Mouse (Mus musculus): ENCODE data around the gene Ssrp1. TPM values are rescaled to one million over a fixed set of nuclear protein-coding genes. Genes with fewer than 3 reads are reported as not detected.

Ssrp1 gene
- polyA plus RNA-seq, 1 experiment from 2014 or later: 81.8 TPM

DNA sequence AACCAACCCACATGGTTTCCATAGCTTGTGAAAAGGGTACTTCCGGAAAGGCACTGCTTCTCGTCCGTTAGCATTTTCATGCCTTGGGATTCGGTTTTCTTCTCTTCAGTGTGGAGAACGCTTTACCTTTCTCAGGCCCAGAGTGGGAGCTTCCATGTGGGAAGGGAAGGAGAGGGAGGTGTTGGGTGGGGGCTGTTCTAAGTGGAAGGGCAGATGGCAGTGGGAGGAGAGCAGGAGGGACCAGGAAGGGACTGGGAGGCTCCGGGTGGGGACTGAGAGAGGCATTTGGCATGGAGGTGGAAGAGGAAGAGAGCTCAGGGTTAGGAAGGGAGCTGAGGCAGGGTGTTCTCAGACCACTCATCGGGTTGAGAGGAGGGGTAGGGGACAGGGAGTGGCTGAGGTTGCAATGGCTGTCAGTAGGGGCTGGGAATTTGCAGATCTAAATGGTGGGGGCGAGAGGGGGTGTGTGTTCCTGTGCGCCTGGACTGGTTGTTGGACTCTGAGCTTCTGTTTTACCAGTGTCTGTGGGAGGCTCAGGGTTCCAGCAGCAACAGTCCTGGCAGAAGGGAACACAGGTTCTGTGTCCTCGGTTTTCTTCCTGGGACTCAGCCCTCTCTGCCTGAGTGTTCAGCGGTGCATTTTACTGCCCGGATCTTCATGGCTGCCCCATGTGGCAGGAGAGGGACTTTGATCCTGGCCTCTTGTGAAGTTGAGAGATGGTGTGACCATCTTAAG lies 28.3 kb downstream of the Ssrp1 start:
- WGBS: 75% methylated on average over 12 of the region's 12 CpGs
- 0 out of 2 replicates have a peak, but pooled peaks cover 10% of the 10 kb centered on the region for H3K36me3 ChIP-seq (ENCODE audit: insufficient read depth, low read length)
- TF ChIP-seq EP300 (IDR thresholded peaks at IDR 0.05): no peak
- H3K4me2 ChIP-seq (replicated peaks; ENCODE audit: low read depth, low read length): no peak overlapping the region
- DNase-seq (ENCODE audit: low spot score) (no peak), ATAC-seq (no peak)
- no peak overlapping the region for H3K27ac ChIP-seq (ENCODE audit: low read length)
- H3K4me1 ChIP-seq (ENCODE audit: insufficient read depth, low read depth, low read length): peaks cover 9% of the 10 kb centered on the region
- H3K9ac ChIP-seq (replicated peaks; ENCODE audit: low read depth): no peak overlapping the region
- no peaks in the 10 kb centered on the region for H3K9me3 ChIP-seq (ENCODE audit: low read length)
- no peak overlapping the region for H3K4me3 ChIP-seq (ENCODE audit: low read depth, low read length)
- H3K27me3 ChIP-seq (replicated peaks; ENCODE audit: insufficient read depth, low read length): no peaks in the 10 kb centered on the region

DNA sequence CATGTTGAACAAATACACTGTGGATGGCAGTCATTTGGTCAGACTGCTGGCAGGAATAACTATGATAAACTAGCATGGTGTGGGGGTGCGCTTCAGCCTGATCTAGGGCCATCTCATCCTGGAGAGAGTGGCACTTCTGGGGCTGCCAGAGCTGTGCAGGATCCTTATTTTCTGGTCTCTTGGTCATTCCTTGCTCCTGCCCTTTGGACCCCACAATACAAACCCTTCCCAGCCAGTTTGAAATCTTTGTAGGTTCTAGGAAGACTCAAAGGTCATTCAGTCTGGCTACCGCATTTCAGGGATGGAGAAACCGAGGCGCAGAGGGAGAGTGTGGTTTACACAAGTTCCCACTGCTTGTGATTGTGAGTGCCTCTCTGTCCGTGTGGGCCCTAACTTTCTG lies 29.9 kb downstream of the Ssrp1 start:
- H3K27ac ChIP-seq (ENCODE audit: low read length): no peak overlapping the region
- no peak overlapping the region for H3K4me3 ChIP-seq (ENCODE audit: low read depth, low read length)
- no peaks in the 10 kb centered on the region for H3K27me3 ChIP-seq (replicated peaks; ENCODE audit: insufficient read depth, low read length)
- no peaks in the 10 kb centered on the region for H3K9me3 ChIP-seq (ENCODE audit: low read length)
- 92% methylated on average over 5 of the region's 5 CpGs for WGBS
- DNase-seq (ENCODE audit: low spot score) (no peak), ATAC-seq (no peak)
- peaks cover 6% of the 10 kb centered on the region; the same call in 1 of the 2 replicates for H3K4me1 ChIP-seq (ENCODE audit: insufficient read depth, low read depth, low read length)
- TF ChIP-seq EP300 (IDR thresholded peaks at IDR 0.05) (no peak), CTCF (IDR thresholded peaks at IDR 0.05) (no peak)
- no peak overlapping the region for H3K4me2 ChIP-seq (replicated peaks; ENCODE audit: low read depth, low read length)
- H3K9ac ChIP-seq (replicated peaks; ENCODE audit: low read depth): no peak overlapping the region
- H3K36me3 ChIP-seq (ENCODE audit: insufficient read depth, low read length): peaks cover 19% of the 10 kb centered on the region; the same call in 1 of the 2 replicates

DNA sequence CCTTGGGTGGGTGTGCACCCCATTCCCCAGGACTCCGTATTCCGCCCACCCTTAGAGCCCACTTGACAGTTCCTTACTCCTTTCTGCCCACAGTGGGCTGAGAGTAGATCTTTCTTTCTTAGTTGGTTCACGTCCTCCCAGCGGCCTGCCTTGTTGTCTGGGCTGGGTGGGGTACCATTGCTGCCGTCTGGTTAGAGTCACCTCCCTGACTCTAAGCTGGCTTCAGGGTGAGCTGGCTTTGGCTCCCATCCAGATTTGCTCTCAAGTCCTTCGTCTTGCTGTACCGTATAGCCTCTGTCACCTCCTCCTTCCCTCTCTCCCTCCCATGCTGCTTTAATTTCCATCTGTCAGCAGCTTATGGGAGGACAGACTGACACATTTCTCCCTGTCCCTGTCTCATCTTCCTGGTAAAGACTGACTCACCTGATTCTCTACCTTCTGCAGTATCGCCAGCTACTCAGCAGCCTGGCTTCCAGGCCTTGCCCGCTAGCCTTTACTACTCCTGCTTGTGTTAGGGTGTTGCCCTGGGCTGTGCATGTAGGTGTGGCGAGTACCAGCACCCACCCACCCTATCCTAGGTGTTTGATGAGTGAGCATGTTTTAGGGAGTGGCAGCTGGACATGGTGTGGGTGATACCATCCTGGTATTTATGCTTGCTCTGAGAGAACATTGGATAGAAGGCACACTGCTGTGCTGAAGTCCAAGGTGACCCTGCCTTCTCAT lies 31.0 kb downstream of the Ssrp1 start:
- no peak overlapping the region for H3K4me3 ChIP-seq (ENCODE audit: low read depth, low read length)
- DNase-seq (ENCODE audit: low spot score) (peak; percentile 48), ATAC-seq (peak; percentile 43)
- no peaks in the 10 kb centered on the region for H3K27me3 ChIP-seq (replicated peaks; ENCODE audit: insufficient read depth, low read length)
- peaks cover 6% of the 10 kb centered on the region; the same call in 1 of the 2 replicates for H3K4me1 ChIP-seq (ENCODE audit: insufficient read depth, low read depth, low read length)
- TF ChIP-seq CTCF (IDR thresholded peaks at IDR 0.05): no peak
- no peak overlapping the region for H3K4me2 ChIP-seq (replicated peaks; ENCODE audit: low read depth, low read length)
- H3K9ac ChIP-seq (replicated peaks; ENCODE audit: low read depth): no peak overlapping the region
- no peaks in the 10 kb centered on the region for H3K9me3 ChIP-seq (ENCODE audit: low read length)
- no peak overlapping the region for H3K27ac ChIP-seq (ENCODE audit: low read length)
- 53% methylated on average over 10 of the region's 10 CpGs for WGBS
- H3K36me3 ChIP-seq (ENCODE audit: insufficient read depth, low read length): peaks cover 17% of the 10 kb centered on the region

DNA sequence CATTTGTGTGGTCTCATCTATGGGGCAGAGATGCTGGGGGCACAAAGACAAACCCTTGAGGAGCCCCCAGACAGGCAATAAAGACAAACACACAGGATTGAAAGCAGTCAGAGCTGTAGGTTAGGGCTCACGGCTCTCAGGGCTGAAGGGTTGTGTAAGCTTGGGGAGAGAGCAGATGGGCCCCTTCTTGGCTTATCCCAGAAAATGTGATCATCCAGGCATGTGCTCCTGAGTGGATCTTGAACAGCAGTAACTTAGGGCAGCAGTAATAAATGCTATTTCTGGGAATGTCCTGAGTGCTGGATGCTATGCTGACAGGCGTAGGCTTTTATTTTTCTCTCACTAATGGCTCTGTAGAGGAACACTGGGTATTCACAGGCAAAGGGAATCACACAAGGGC lies 31.6 kb downstream of the Ssrp1 start:
- H3K9ac ChIP-seq (replicated peaks; ENCODE audit: low read depth): no peak overlapping the region
- ATAC-seq (no peak), DNase-seq (ENCODE audit: low spot score) (no peak)
- H3K27ac ChIP-seq (ENCODE audit: low read length): no peak overlapping the region
- peaks cover 6% of the 10 kb centered on the region; the same call in 1 of the 2 replicates for H3K4me1 ChIP-seq (ENCODE audit: insufficient read depth, low read depth, low read length)
- 78% methylated on average over 2 of the region's 2 CpGs for WGBS
- no peaks in the 10 kb centered on the region for H3K9me3 ChIP-seq (ENCODE audit: low read length)
- peaks cover 17% of the 10 kb centered on the region for H3K36me3 ChIP-seq (ENCODE audit: insufficient read depth, low read length)
- no peak overlapping the region for H3K4me3 ChIP-seq (ENCODE audit: low read depth, low read length)
- no peaks in the 10 kb centered on the region for H3K27me3 ChIP-seq (replicated peaks; ENCODE audit: insufficient read depth, low read length)
- no peak overlapping the region for H3K4me2 ChIP-seq (replicated peaks; ENCODE audit: low read depth, low read length)
- no peak for TF ChIP-seq CTCF (IDR thresholded peaks at IDR 0.05)
- TF ChIP-seq EP300 (IDR thresholded peaks at IDR 0.05): no peak

DNA sequence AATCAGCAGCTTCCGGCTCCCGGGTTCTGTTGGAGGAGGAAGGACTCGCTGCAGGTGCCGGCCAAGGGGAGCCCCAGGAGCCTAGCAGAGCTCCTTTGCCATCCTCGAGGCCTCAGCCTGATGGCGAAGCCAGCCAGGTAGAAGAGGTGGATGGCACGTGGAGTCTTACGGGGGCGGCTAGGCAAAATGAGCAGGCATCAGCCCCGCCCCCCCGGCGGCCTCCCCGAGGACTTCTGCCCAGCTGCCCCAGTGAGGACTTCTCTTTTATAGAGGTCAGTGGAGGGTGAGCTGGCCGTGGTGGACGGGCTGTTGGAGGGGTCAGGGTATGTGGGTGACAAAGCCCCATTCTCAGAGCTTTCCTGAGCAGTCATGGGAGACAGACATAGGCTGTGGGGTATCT lies 33.1 kb downstream of the Ssrp1 start:
- Histone ChIP-seq H3K27ac (ENCODE audit: low read length) (no peak overlapping the region), H3K9me3 (ENCODE audit: low read length) (no peaks in the 10 kb centered on the region), H3K4me1 (ENCODE audit: insufficient read depth, low read depth, low read length) (peaks cover 6% of the 10 kb centered on the region; the same call in 1 of the 2 replicates), H3K4me3 (ENCODE audit: low read depth, low read length) (no peak overlapping the region), H3K36me3 (ENCODE audit: insufficient read depth, low read length) (peaks cover 17% of the 10 kb centered on the region), H3K4me2 (replicated peaks; ENCODE audit: low read depth, low read length) (no peak overlapping the region), H3K9ac (replicated peaks; ENCODE audit: low read depth) (no peak overlapping the region), H3K27me3 (replicated peaks; ENCODE audit: insufficient read depth, low read length) (no peaks in the 10 kb centered on the region)
- TF ChIP-seq EP300 (IDR thresholded peaks at IDR 0.05) (no peak), CTCF (IDR thresholded peaks at IDR 0.05) (no peak)
- 79% methylated on average over 15 of the region's 15 CpGs for WGBS
- ATAC-seq: no peak
- no peak for DNase-seq (ENCODE audit: low spot score)

DNA sequence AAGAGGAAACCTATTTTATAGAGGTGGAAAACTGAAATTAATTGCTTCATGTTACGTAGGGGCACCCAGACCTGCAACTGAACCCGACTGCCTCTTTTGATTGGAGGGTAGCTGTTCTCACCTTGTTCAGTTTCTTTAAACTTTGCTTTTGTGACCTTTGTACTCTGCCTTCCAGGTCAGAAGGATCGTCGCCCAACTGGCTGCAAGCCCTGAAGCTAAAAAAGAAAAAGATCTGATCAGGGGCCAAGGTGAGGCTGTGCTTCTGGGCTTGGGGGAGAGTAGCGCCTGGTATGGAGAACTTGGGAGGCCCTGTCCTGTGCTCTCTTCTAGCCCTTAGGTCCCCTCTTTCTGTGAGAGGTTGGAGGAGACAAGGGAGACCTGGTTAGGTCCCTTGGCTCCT lies 34.9 kb downstream of the Ssrp1 start:
- Histone ChIP-seq H3K4me2 (replicated peaks; ENCODE audit: low read depth, low read length) (no peak overlapping the region), H3K4me3 (ENCODE audit: low read depth, low read length) (no peak overlapping the region), H3K9ac (replicated peaks; ENCODE audit: low read depth) (no peak overlapping the region), H3K27ac (ENCODE audit: low read length) (no peak overlapping the region), H3K4me1 (ENCODE audit: insufficient read depth, low read depth, low read length) (peaks cover 6% of the 10 kb centered on the region; the same call in 1 of the 2 replicates), H3K9me3 (ENCODE audit: low read length) (no peaks in the 10 kb centered on the region), H3K27me3 (replicated peaks; ENCODE audit: insufficient read depth, low read length) (no peaks in the 10 kb centered on the region), H3K36me3 (ENCODE audit: insufficient read depth, low read length) (peaks cover 17% of the 10 kb centered on the region)
- no peak for ATAC-seq
- DNase-seq (ENCODE audit: low spot score): no peak
- WGBS: 87% methylated on average over 5 of the region's 5 CpGs
- TF ChIP-seq EP300 (IDR thresholded peaks at IDR 0.05): no peak
- TF ChIP-seq CTCF (IDR thresholded peaks at IDR 0.05): no peak

All from lung, postnatal 0 days (tissue).